ENCODE assay signal across 8 mouse cellular contexts in genomic region chr11:107629504-107629903, GRCm38 (mm10).
DNase-seq lines count a peak whose midpoint lies in the region; ATAC-seq and TF ChIP-seq lines count a peak whose summit lies in the region.

No protein-coding gene starts in this region.

- no peak overlapping the region for H3K27ac ChIP-seq in CH12.LX (ENCODE audit: insufficient read depth, low read depth)
- H3K27ac ChIP-seq in forebrain, embryonic 12.5 days: no peak overlapping the region
- H3K27ac ChIP-seq in lung, embryonic 15.5 days: no peak overlapping the region

- TF ChIP-seq CTCF in CH12.LX (conservative IDR thresholded peaks at IDR 0.05 in 1 of 2, IDR thresholded peaks at IDR 0.05 in 1 of 2; ENCODE audit: low read depth in 2 of 2, low read length in 2 of 2): peak in 1 of 2 experiments; percentile 74; a peak in 2 of 4 replicates
- TF ChIP-seq CTCF in brain, embryonic 14.5 days (IDR thresholded peaks at IDR 0.05; ENCODE audit: borderline replicate concordance, extremely low read depth, insufficient read depth, insufficient read length): peak; percentile 87

- DNase-seq in CH12.LX (ENCODE audit: extremely low read depth): peak; percentile 35
- DNase-seq in brain, embryonic 14.5 days (ENCODE audit: low read depth): peak; percentile 86
- peak; percentile 38 to 49 for DNase-seq in heart, postnatal 36 days
- DNase-seq in layer of hippocampus, adult 18-20 months (ENCODE audit: low spot score in 2 of 2): peak; percentile 52 to 74
- peak; percentile 57 for DNase-seq in ovary, postnatal 14 days (ENCODE audit: low spot score)
- DNase-seq in thymus, postnatal 4 days: peak; percentile 66

- dilution Hi-C loops in CH12.LX (cut with MboI; ENCODE audit: extremely low pct_ligation_motif_present, extremely low pct_unique_long_range_greater_than_20kb, low sequenced_read_pairs): no loop called here

- no peak overlapping the region for H3K4me3 ChIP-seq in CH12.LX (replicated peaks in 1 of 3; ENCODE audit: low read depth in 2 of 3, low read length in 2 of 3, poor library complexity in 1 of 3)
- H3K4me3 ChIP-seq in forebrain, embryonic 12.5 days (replicated peaks): no peak overlapping the region
- no peak overlapping the region for H3K4me3 ChIP-seq in lung, embryonic 15.5 days

- no peaks in the 10 kb centered on the region for H3K4me1 ChIP-seq in CH12.LX (ENCODE audit: control insufficient read depth in 1 of 2, insufficient read depth in 2 of 2)
- no peaks in the 10 kb centered on the region for H3K4me1 ChIP-seq in forebrain, embryonic 12.5 days
- no peaks in the 10 kb centered on the region for H3K4me1 ChIP-seq in lung, embryonic 15.5 days

- intact Hi-C loops in heart, postnatal 36 days (cut with DNase I): loop anchor here (1.0 to 10.0 kb wide), 3 partner anchors 115 to 353 kb away; no protein-coding TSS in a partner anchor

- in situ Hi-C loops in CH12.LX (cut with MboI; ENCODE audit: low pct_ligation_motif_present, low pct_unique_long_range_greater_than_20kb, low sequenced_read_pairs): loop anchor here (25.0 kb wide), 1 partner anchor 358 kb away; no protein-coding TSS in a partner anchor

- TF ChIP-seq RAD21 in CH12.LX (IDR thresholded peaks at IDR 0.05; ENCODE audit: low read depth, low read length): peak; percentile 79

- H3K79me2 ChIP-seq in CH12.LX (replicated peaks; ENCODE audit: control insufficient read depth, extremely low read depth, insufficient read depth, poor library complexity, severe bottlenecking): no peaks in the 10 kb centered on the region

- H3K36me3 ChIP-seq in CH12.LX (replicated peaks in 1 of 2; ENCODE audit: control insufficient read depth in 1 of 2, insufficient read depth in 1 of 2, low read length in 1 of 2): peaks cover 47 to 84% of the 10 kb centered on the region in 2 experiments
- H3K36me3 ChIP-seq in forebrain, embryonic 12.5 days (replicated peaks): peaks cover 32% of the 10 kb centered on the region
- peaks cover 35% of the 10 kb centered on the region for H3K36me3 ChIP-seq in lung, embryonic 15.5 days

- no peaks in the 10 kb centered on the region for H3K9me3 ChIP-seq in CH12.LX (replicated peaks; ENCODE audit: low read length)
- H3K9me3 ChIP-seq in forebrain, embryonic 12.5 days: no peaks in the 10 kb centered on the region
- H3K9me3 ChIP-seq in lung, embryonic 15.5 days: no peaks in the 10 kb centered on the region

- TF ChIP-seq POLR2A in CH12.LX (IDR thresholded peaks at IDR 0.05; ENCODE audit: low read depth, low read length): no peak
- TF ChIP-seq POLR2A in brain, embryonic 14.5 days (IDR thresholded peaks at IDR 0.05; ENCODE audit: borderline replicate concordance, extremely low read depth, insufficient read depth, insufficient read length, poor library complexity, severe bottlenecking): no peak

- 32% methylated on average over 4 of the region's 4 CpGs for whole genome bisulfite sequencing in forebrain, embryonic 12.5 days
- 37% methylated on average over 4 of the region's 4 CpGs for WGBS in lung, embryonic 15.5 days

- ATAC-seq in forebrain, embryonic 12.5 days (ENCODE audit: low FRiP score): peak; percentile 41; the same call in 1 of the 2 replicates
- 0 out of 2 replicates have a peak, but pooled peaks have one; percentile 35 for ATAC-seq in lung, embryonic 15.5 days (ENCODE audit: borderline replicate concordance, extremely low read depth, low FRiP score, low TSS enrichment)

- H3K27me3 ChIP-seq in CH12.LX (replicated peaks): no peaks in the 10 kb centered on the region
- H3K27me3 ChIP-seq in forebrain, embryonic 12.5 days: no peaks in the 10 kb centered on the region
- no peaks in the 10 kb centered on the region for H3K27me3 ChIP-seq in lung, embryonic 15.5 days

- TF ChIP-seq EP300 in CH12.LX (IDR thresholded peaks at IDR 0.05; ENCODE audit: low read length): no peak

- H3K4me2 ChIP-seq in CH12.LX (ENCODE audit: insufficient read depth, low read depth, poor library complexity, severe bottlenecking): no peak overlapping the region
- no peak overlapping the region for H3K4me2 ChIP-seq in forebrain, embryonic 12.5 days
- no peak overlapping the region for H3K4me2 ChIP-seq in lung, embryonic 15.5 days

- no peak overlapping the region for H3K9ac ChIP-seq in CH12.LX (ENCODE audit: insufficient read depth, low read depth)
- H3K9ac ChIP-seq in forebrain, embryonic 12.5 days: no peak overlapping the region
- H3K9ac ChIP-seq in lung, embryonic 15.5 days: no peak overlapping the region

TF ChIP-seq in CH12.LX, 34 proteins besides CTCF, POLR2A, EP300 and RAD21:
- peak; percentile 65 for TF ChIP-seq SMC3 (IDR thresholded peaks at IDR 0.05; ENCODE audit: low read depth, low read length)
- TF ChIP-seq ZNF384 (IDR thresholded peaks at IDR 0.05; ENCODE audit: low read depth, low read length): no peak

Comparison
In these comparisons a context has a peak if more than half of its experiments do, and no peak if none do; other contexts are left out.
1. DNase-seq: peak in every context shown above with its lines; median percentile 86 in brain, embryonic 14.5 days; 66 in thymus, postnatal 4 days; 63 in layer of hippocampus, adult 18-20 months; 57 in ovary, postnatal 14 days; 44 in heart, postnatal 36 days; 35 in CH12.LX.